Mouse (Mus musculus): ENCODE results near the gene Clcn2. TPM values are rescaled to one million over a fixed set of nuclear protein-coding genes. Genes with fewer than 3 reads are reported as not detected.
A peak's percentile ranks its signal among the peaks of the same experiment; 100 is the strongest.

Clcn2 gene
- polyA plus RNA-seq, 1 experiment, result 77.2 TPM

GRCm38 (mm10) chr16:20715161-20715560 lies 2.4 kb downstream of the Clcn2 start:
- H3K27ac ChIP-seq (ENCODE audit: control insufficient read depth, insufficient read depth, low read depth, low read length), result peak overlapping the region; percentile 41; the same call in 1 of the 2 replicates
- H3K36me3 ChIP-seq (ENCODE audit: control insufficient read depth, insufficient read depth, low read length), result no peaks in the 10 kb centered on the region
- peaks cover 11% of the 10 kb centered on the region for H3K4me1 ChIP-seq (ENCODE audit: control insufficient read depth, insufficient read depth, low read length)
- no peaks in the 10 kb centered on the region for H3K27me3 ChIP-seq (ENCODE audit: control insufficient read depth, insufficient read depth, low read length)
- peak overlapping the region; percentile 42 for H3K4me3 ChIP-seq (ENCODE audit: control insufficient read depth, low read depth, low read length)
- TF ChIP-seq CTCF (IDR thresholded peaks at IDR 0.05; ENCODE audit: control insufficient read depth, insufficient read depth, insufficient replicate concordance, low read depth, low read length), result no peak

GRCm38 (mm10) chr16:20714307-20715080 lies 3.1 kb downstream of the Clcn2 start:
- Histone ChIP-seq H3K4me3 (ENCODE audit: control insufficient read depth, low read depth, low read length) (peak overlapping the region; percentile 24), H3K27ac (ENCODE audit: control insufficient read depth, insufficient read depth, low read depth, low read length) (no peak overlapping the region)

GRCm38 (mm10) chr16:20712889-20713288 lies 4.7 kb downstream of the Clcn2 start:
- H3K4me1 ChIP-seq (ENCODE audit: control insufficient read depth, insufficient read depth, low read length), result peaks cover 8% of the 10 kb centered on the region
- no peak overlapping the region for H3K27ac ChIP-seq (ENCODE audit: control insufficient read depth, insufficient read depth, low read depth, low read length)
- H3K4me3 ChIP-seq (ENCODE audit: control insufficient read depth, low read depth, low read length), result no peak overlapping the region
- TF ChIP-seq CTCF (IDR thresholded peaks at IDR 0.05; ENCODE audit: control insufficient read depth, insufficient read depth, insufficient replicate concordance, low read depth, low read length) (no peak), POLR2A (IDR thresholded peaks at IDR 0.05; ENCODE audit: control insufficient read depth, low read depth, low read length) (no peak; the same call in 1 of the 2 replicates)
- H3K36me3 ChIP-seq (ENCODE audit: control insufficient read depth, insufficient read depth, low read length), result no peaks in the 10 kb centered on the region
- H3K27me3 ChIP-seq (ENCODE audit: control insufficient read depth, insufficient read depth, low read length), result no peaks in the 10 kb centered on the region

More at GRCm38 (mm10) chr16:20714307-20715080, 3.1 kb downstream of the Clcn2 start:
- Histone ChIP-seq H3K27me3 (ENCODE audit: control insufficient read depth, insufficient read depth, low read length) (no peaks in the 10 kb centered on the region), H3K4me1 (ENCODE audit: control insufficient read depth, insufficient read depth, low read length) (peaks cover 11% of the 10 kb centered on the region), H3K36me3 (ENCODE audit: control insufficient read depth, insufficient read depth, low read length) (no peaks in the 10 kb centered on the region)
- no peak for TF ChIP-seq CTCF (IDR thresholded peaks at IDR 0.05; ENCODE audit: control insufficient read depth, insufficient read depth, insufficient replicate concordance, low read depth, low read length)
- TF ChIP-seq POLR2A (IDR thresholded peaks at IDR 0.05; ENCODE audit: control insufficient read depth, low read depth, low read length), result no peak

GRCm38 (mm10) chr16:20712190-20712589 lies 5.4 kb downstream of the Clcn2 start:
- H3K36me3 ChIP-seq (ENCODE audit: control insufficient read depth, insufficient read depth, low read length), result no peaks in the 10 kb centered on the region
- no peaks in the 10 kb centered on the region for H3K27me3 ChIP-seq (ENCODE audit: control insufficient read depth, insufficient read depth, low read length)
- peaks cover 10% of the 10 kb centered on the region for H3K4me1 ChIP-seq (ENCODE audit: control insufficient read depth, insufficient read depth, low read length)
- no peak overlapping the region for H3K27ac ChIP-seq (ENCODE audit: control insufficient read depth, insufficient read depth, low read depth, low read length)
- no peak overlapping the region for H3K4me3 ChIP-seq (ENCODE audit: control insufficient read depth, low read depth, low read length)
- TF ChIP-seq POLR2A (IDR thresholded peaks at IDR 0.05; ENCODE audit: control insufficient read depth, low read depth, low read length) (no peak), CTCF (IDR thresholded peaks at IDR 0.05; ENCODE audit: control insufficient read depth, insufficient read depth, insufficient replicate concordance, low read depth, low read length) (no peak)

- Histone ChIP-seq H3K4me3 (ENCODE audit: control insufficient read depth, low read depth, low read length) (no peak overlapping the region), H3K27ac (ENCODE audit: control insufficient read depth, insufficient read depth, low read depth, low read length) (no peak overlapping the region), H3K27me3 (ENCODE audit: control insufficient read depth, insufficient read depth, low read length) (no peaks in the 10 kb centered on the region), H3K36me3 (ENCODE audit: control insufficient read depth, insufficient read depth, low read length) (no peaks in the 10 kb centered on the region), H3K4me1 (ENCODE audit: control insufficient read depth, insufficient read depth, low read length) (peaks cover 4% of the 10 kb centered on the region)
- no peak for TF ChIP-seq POLR2A (IDR thresholded peaks at IDR 0.05; ENCODE audit: control insufficient read depth, low read depth, low read length)
- no peak for TF ChIP-seq CTCF (IDR thresholded peaks at IDR 0.05; ENCODE audit: control insufficient read depth, insufficient read depth, insufficient replicate concordance, low read depth, low read length)
Measured at GRCm38 (mm10) chr16:20710810-20711209, 6.7 kb downstream of the Clcn2 start.

GRCm38 (mm10) chr16:20710370-20710769 lies 7.2 kb downstream of the Clcn2 start:
- H3K4me3 ChIP-seq (ENCODE audit: control insufficient read depth, low read depth, low read length), result no peak overlapping the region
- H3K27me3 ChIP-seq (ENCODE audit: control insufficient read depth, insufficient read depth, low read length), result no peaks in the 10 kb centered on the region
- peaks cover 2% of the 10 kb centered on the region for H3K4me1 ChIP-seq (ENCODE audit: control insufficient read depth, insufficient read depth, low read length)
- H3K27ac ChIP-seq (ENCODE audit: control insufficient read depth, insufficient read depth, low read depth, low read length), result no peak overlapping the region
- H3K36me3 ChIP-seq (ENCODE audit: control insufficient read depth, insufficient read depth, low read length), result no peaks in the 10 kb centered on the region
- TF ChIP-seq CTCF (IDR thresholded peaks at IDR 0.05; ENCODE audit: control insufficient read depth, insufficient read depth, insufficient replicate concordance, low read depth, low read length), result no peak

GRCm38 (mm10) chr16:20708939-20709734 lies 8.4 kb downstream of the Clcn2 start:
- peak; percentile 39 for TF ChIP-seq CTCF (IDR thresholded peaks at IDR 0.05; ENCODE audit: control insufficient read depth, insufficient read depth, insufficient replicate concordance, low read depth, low read length)
- TF ChIP-seq POLR2A (IDR thresholded peaks at IDR 0.05; ENCODE audit: control insufficient read depth, low read depth, low read length), result no peak
- Histone ChIP-seq H3K4me1 (ENCODE audit: control insufficient read depth, insufficient read depth, low read length) (peaks cover 2% of the 10 kb centered on the region), H3K27ac (ENCODE audit: control insufficient read depth, insufficient read depth, low read depth, low read length) (no peak overlapping the region), H3K4me3 (ENCODE audit: control insufficient read depth, low read depth, low read length) (no peak overlapping the region), H3K36me3 (ENCODE audit: control insufficient read depth, insufficient read depth, low read length) (no peaks in the 10 kb centered on the region), H3K27me3 (ENCODE audit: control insufficient read depth, insufficient read depth, low read length) (no peaks in the 10 kb centered on the region)
